Mouse (Mus musculus) midbrain, postnatal 0 days (tissue): Measurements from ENCODE around the gene Plac1. TPM values are rescaled to one million over a fixed set of nuclear protein-coding genes. Genes with fewer than 3 reads are reported as not detected.
A peak's percentile ranks its signal among the peaks of the same experiment; 100 is the strongest.

Source experiments
- ATAC-seq: fragments of 200-750 bp; cut with Nextera tagmentation; 2 replicates; pipeline ENCODE4 v1.8.0; 2017; ENCODE audit warnings: moderate number of reproducible peaks, mild to moderate bottlenecking, moderate TSS enrichment, moderate library complexity; ENCODE audit not compliant: low FRiP score
- DNase-seq: peaks from one replicate; pipeline ENCODE4 v3.0.0-alpha.2; 2015; ENCODE audit warnings: low spot score
- H3K27ac ChIP-seq: fragments of 300-500 bp; sonication (generic); 2 replicates; pipeline ENCODE4 v1.5.1; 2014; ENCODE audit warnings: low read depth, mild to moderate bottlenecking, low read length, mixed read lengths
- H3K27me3 ChIP-seq: fragments of 300-500 bp; sonication (generic); 2 replicates; pipeline ENCODE4 v1.6.1; 2014; ENCODE audit warnings: low read length, control low read depth, mixed read lengths; ENCODE audit not compliant: insufficient read depth
- H3K36me3 ChIP-seq: fragments of 300-500 bp; sonication (generic); 2 replicates; pipeline ENCODE4 v1.6.1; 2014; ENCODE audit warnings: low read length, control low read depth, mixed read lengths; ENCODE audit not compliant: insufficient read depth
- H3K4me1 ChIP-seq: fragments of 300-500 bp; sonication (generic); 2 replicates; pipeline ENCODE4 v1.6.1; 2014; ENCODE audit warnings: mild to moderate bottlenecking, control low read depth, antibody characterized with exemption, low read length, mixed read lengths; ENCODE audit not compliant: insufficient read depth
- H3K4me2 ChIP-seq: fragments of 300-500 bp; sonication (generic); 2 replicates; pipeline ENCODE4 v1.6.1; 2014; ENCODE audit warnings: low read depth, mild to moderate bottlenecking, low read length, mixed read lengths; ENCODE audit not compliant: poor library complexity, severe bottlenecking
- H3K4me3 ChIP-seq: fragments of 300-500 bp; sonication (generic); 2 replicates; pipeline ENCODE4 v1.5.1; 2014; ENCODE audit warnings: low read depth, mild to moderate bottlenecking, low read length, moderate library complexity
- H3K9ac ChIP-seq: fragments of 300-500 bp; sonication (generic); replicated peaks from 2 replicates; pipeline ENCODE4 v1.6.1; 2014; ENCODE audit warnings: mild to moderate bottlenecking, low read length, moderate library complexity, mixed read lengths; ENCODE audit not compliant: poor library complexity, severe bottlenecking
- H3K9me3 ChIP-seq: fragments of 300-500 bp; sonication (generic); 2 replicates; pipeline ENCODE4 v1.6.1; 2016; ENCODE audit warnings: low read length, control low read depth
- CTCF ChIP-seq: IDR thresholded peaks from 2 replicates; pipeline ENCODE4 v1.5.1; 2016; ENCODE audit warnings: antibody characterized with exemption, mild to moderate bottlenecking
- WGBS: fragments of 180-500 bp; shearing (Covaris S2); extraction: QIAGEN DNeasy Blood & Tissue Kit; methylation state at CpG from one replicate; pipeline ENCODE4 v1.1.7; 2014; 5-methylcytosine and 5-hydroxymethylcytosine counted together
- polyA plus RNA-seq: library from polyadenylated mRNA; unstranded; fragments of >200 nt; fragmentation: Nextera tagmentation; extraction: Ambion mirVana; gene quantifications from 2 replicates; pipeline ENCODE4 v1.2.1, GENCODE M21; 2015
- total RNA-seq: library from RNA; depleted of rRNA; stranded (reverse); fragments of >200 nt; gene quantifications from 2 replicates; pipeline ENCODE4 v1.2.3, GENCODE M21; 2014

Plac1 gene
- total and polyA plus RNA-seq, 2 experiments from 2014 or later = 0.25 TPM; not detected in 1

DNA sequence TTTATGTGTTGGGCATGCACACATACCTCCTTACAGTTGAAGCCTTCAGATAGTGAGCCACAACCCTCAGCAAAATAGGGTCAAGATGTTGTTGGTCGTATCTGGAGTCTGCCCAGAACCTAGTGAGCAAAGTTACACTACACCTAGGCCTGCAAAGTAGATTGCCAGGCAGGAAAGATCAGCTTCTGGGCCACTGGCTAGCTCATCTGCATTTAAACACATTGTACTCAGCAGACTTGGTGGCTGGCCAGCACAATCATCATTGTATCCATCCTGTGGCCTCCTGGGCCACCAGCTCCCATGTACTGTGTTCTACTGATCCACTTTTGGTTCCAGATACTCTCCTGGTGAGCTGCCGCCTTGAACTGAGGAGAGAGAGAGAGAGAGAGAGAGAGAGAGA, 102.8 kb downstream of the Plac1 start:
- Histone ChIP-seq H3K36me3 (no peaks in the 10 kb centered on the region), H3K9me3 (no peaks in the 10 kb centered on the region), H3K4me3 (no peak overlapping the region), H3K9ac (no peak overlapping the region), H3K27me3 (no peaks in the 10 kb centered on the region), H3K27ac (no peak overlapping the region), H3K4me2 (no peak overlapping the region), H3K4me1 (no peaks in the 10 kb centered on the region)
- no peak for TF ChIP-seq CTCF
- no peak for ATAC-seq
- 73% methylated on average over 2 of the region's 2 CpGs for WGBS
- DNase-seq = no peak

- TF ChIP-seq CTCF = no peak
- no peak overlapping the region for H3K27ac ChIP-seq
- H3K9ac ChIP-seq = no peak overlapping the region
- no peaks in the 10 kb centered on the region for H3K4me1 ChIP-seq
- 80% methylated on average over 2 of the region's 2 CpGs for WGBS
- no peak overlapping the region for H3K4me3 ChIP-seq
- DNase-seq (no peak), ATAC-seq (no peak)
- H3K36me3 ChIP-seq = no peaks in the 10 kb centered on the region
- H3K4me2 ChIP-seq = no peak overlapping the region
- H3K9me3 ChIP-seq = no peaks in the 10 kb centered on the region
- H3K27me3 ChIP-seq = no peaks in the 10 kb centered on the region
These were observed 110.4 kb downstream of the Plac1 start for GRCm38 (mm10) chrX:53129501-53129900.

- 88% methylated on average over 6 of the region's 6 CpGs for WGBS
- ATAC-seq (no peak), DNase-seq (no peak)
- Histone ChIP-seq H3K4me2 (no peak overlapping the region), H3K36me3 (no peaks in the 10 kb centered on the region), H3K27ac (no peak overlapping the region), H3K4me1 (no peaks in the 10 kb centered on the region), H3K4me3 (no peak overlapping the region), H3K9me3 (no peaks in the 10 kb centered on the region), H3K27me3 (no peaks in the 10 kb centered on the region), H3K9ac (no peak overlapping the region)
- TF ChIP-seq CTCF = no peak
These were observed 113.3 kb downstream of the Plac1 start for GRCm38 (mm10) chrX:53126492-53127033.

DNA sequence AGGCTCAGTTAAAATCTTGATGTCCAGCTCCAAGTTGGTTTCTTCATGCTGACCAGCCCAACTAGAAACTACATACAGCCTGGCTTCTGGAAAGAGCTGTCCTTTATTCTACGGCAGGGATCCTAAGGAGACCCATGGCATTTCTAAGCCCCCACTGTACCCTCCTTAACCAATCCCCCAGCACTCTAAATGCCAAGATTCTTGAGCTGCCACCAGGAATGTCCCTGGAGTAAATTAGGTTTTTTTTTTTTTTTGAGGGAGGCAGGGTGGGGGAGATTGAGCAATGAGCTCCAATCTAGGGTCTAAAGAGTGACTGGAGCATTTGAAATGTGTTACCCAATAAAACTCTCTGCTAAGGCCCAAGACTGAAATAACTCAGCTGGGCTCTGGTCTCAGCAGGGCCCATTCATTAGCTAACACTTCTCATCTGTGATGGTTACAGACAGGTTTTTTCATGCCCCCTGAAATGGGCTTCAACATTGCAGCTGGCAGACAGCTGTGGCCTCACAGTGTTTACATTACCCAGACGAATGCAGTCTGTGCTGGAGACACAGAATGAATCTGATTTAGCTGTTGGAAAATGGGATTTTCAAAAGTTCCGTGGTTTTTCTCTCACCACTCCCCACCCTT, 114.0 kb downstream of the Plac1 start:
- Histone ChIP-seq H3K27ac (no peak overlapping the region), H3K4me3 (no peak overlapping the region), H3K4me2 (no peak overlapping the region), H3K27me3 (no peaks in the 10 kb centered on the region), H3K36me3 (no peaks in the 10 kb centered on the region), H3K9me3 (no peaks in the 10 kb centered on the region), H3K9ac (no peak overlapping the region), H3K4me1 (no peaks in the 10 kb centered on the region)
- no peak for TF ChIP-seq CTCF
- DNase-seq (peak; percentile 22), ATAC-seq (peak; percentile 41; the same call in 1 of the 2 replicates)
- WGBS = 34% methylated on average over 3 of the region's 3 CpGs

- 79% methylated on average over 1 of the region's 1 CpGs for WGBS
- no peaks in the 10 kb centered on the region for H3K27me3 ChIP-seq
- H3K9me3 ChIP-seq = no peaks in the 10 kb centered on the region
- ATAC-seq (no peak), DNase-seq (no peak)
- H3K4me3 ChIP-seq = no peak overlapping the region
- TF ChIP-seq CTCF = no peak
- H3K27ac ChIP-seq = no peak overlapping the region
- H3K4me1 ChIP-seq = no peaks in the 10 kb centered on the region
- H3K36me3 ChIP-seq = no peaks in the 10 kb centered on the region
- H3K9ac ChIP-seq = no peak overlapping the region
- H3K4me2 ChIP-seq = no peak overlapping the region
These were observed 116.3 kb downstream of the Plac1 start for GRCm38 (mm10) chrX:53123562-53123961.

GRCm38 (mm10) chrX:53118631-53119030, 121.3 kb downstream of the Plac1 start:
- no peak overlapping the region for H3K9ac ChIP-seq

More at GRCm38 (mm10) chrX:53118631-53119030, 121.3 kb downstream of the Plac1 start:
- Histone ChIP-seq H3K9me3 (no peaks in the 10 kb centered on the region), H3K27ac (no peak overlapping the region), H3K27me3 (no peaks in the 10 kb centered on the region), H3K36me3 (no peaks in the 10 kb centered on the region), H3K4me3 (no peak overlapping the region), H3K4me2 (no peak overlapping the region), H3K4me1 (no peaks in the 10 kb centered on the region)
- 69% methylated on average over 6 of the region's 6 CpGs for WGBS
- DNase-seq = no peak
- no peak for ATAC-seq
- TF ChIP-seq CTCF = no peak
